9 mouse cellular contexts compared by ENCODE assay signal in genomic region chr11:59297941-59298340, GRCm38 (mm10). TPM values are rescaled to one million over a fixed set of nuclear protein-coding genes. Genes with fewer than 3 reads are reported as not detected.
DNase-seq lines count a peak whose midpoint lies in the region; ATAC-seq and TF ChIP-seq lines count a peak whose summit lies in the region.
"Had no signal": no experiment of that assay in that cellular context is flagged by ENCODE, and none has a peak within 500 bp of the region (broad histone marks: within the 10 kb centered on the region; RNA-seq: fewer than 3 reads in every experiment).

No protein-coding gene starts in this region.

- H3K4me2 ChIP-seq in limb, embryonic 11.5 days (ENCODE audit: low read depth, severe bottlenecking), result no peak overlapping the region
- no peak overlapping the region for H3K4me2 ChIP-seq in hindbrain, embryonic 16.5 days (ENCODE audit: low read length)
- H3K4me2 ChIP-seq: limb, embryonic 12.5 days had no signal

- H3K9ac ChIP-seq in limb, embryonic 11.5 days (ENCODE audit: low read length), result no peak overlapping the region
- 0 out of 2 replicates have a peak overlapping the region, but pooled peaks have one; percentile 7 for H3K9ac ChIP-seq in hindbrain, embryonic 16.5 days (ENCODE audit: low read depth, low read length)
- H3K9ac ChIP-seq: limb, embryonic 12.5 days had no signal

- WGBS in limb, embryonic 11.5 days, result 18% methylated on average over 7 of the region's 7 CpGs
- WGBS in limb, embryonic 10.5 days, result 22% methylated on average over 7 of the region's 7 CpGs
- 25% methylated on average over 7 of the region's 7 CpGs for WGBS in hindbrain, embryonic 16.5 days

- peak; percentile 36 for DNase-seq in adrenal gland, adult 2 months
- DNase-seq in adrenal gland, postnatal 25 days, result no peak
- DNase-seq in limb, embryonic 11.5 days (ENCODE audit: low spot score), result peak; percentile 68
- no peak for DNase-seq in limb, embryonic 10.5 days (ENCODE audit: low spot score)
- DNase-seq in brain, embryonic 14.5 days (ENCODE audit: low read depth), result peak; percentile 83
- DNase-seq in lung, postnatal 4 days, result peak; percentile 48 to 72
- DNase-seq in gastrocnemius, adult 8-10 months (ENCODE audit: low spot score in 2 of 2), result no peak

- H3K36me3 ChIP-seq in limb, embryonic 11.5 days (ENCODE audit: control insufficient read depth, insufficient read depth, low read length), result no peaks in the 10 kb centered on the region
- no peaks in the 10 kb centered on the region for H3K36me3 ChIP-seq in limb, embryonic 10.5 days
- no peaks in the 10 kb centered on the region for H3K36me3 ChIP-seq in hindbrain, embryonic 16.5 days (ENCODE audit: control insufficient read depth, insufficient read depth, low read length)
- H3K36me3 ChIP-seq: limb, embryonic 12.5 days had no signal

- H3K27me3 ChIP-seq in limb, embryonic 11.5 days (ENCODE audit: control insufficient read depth, insufficient read depth, low read length), result peaks cover 13% of the 10 kb centered on the region
- peaks cover 84% of the 10 kb centered on the region for H3K27me3 ChIP-seq in limb, embryonic 10.5 days (ENCODE audit: low read depth, poor library complexity, severe bottlenecking)
- peaks cover 14% of the 10 kb centered on the region; the same call in 1 of the 2 replicates for H3K27me3 ChIP-seq in hindbrain, embryonic 16.5 days (replicated peaks; ENCODE audit: control insufficient read depth, insufficient read depth, low read length)

- TF ChIP-seq CTCF in brain, embryonic 14.5 days (IDR thresholded peaks at IDR 0.05; ENCODE audit: borderline replicate concordance, extremely low read depth, insufficient read depth, insufficient read length), result peak; percentile 76; the same call in 1 of the 2 replicates

- TF ChIP-seq POLR2A in brain, embryonic 14.5 days (IDR thresholded peaks at IDR 0.05; ENCODE audit: borderline replicate concordance, extremely low read depth, insufficient read depth, insufficient read length, poor library complexity, severe bottlenecking), result no peak

- H3K4me1 ChIP-seq in limb, embryonic 11.5 days (ENCODE audit: control insufficient read depth, insufficient read depth, low read length), result no peaks in the 10 kb centered on the region
- H3K4me1 ChIP-seq in limb, embryonic 10.5 days, result no peaks in the 10 kb centered on the region
- H3K4me1 ChIP-seq in hindbrain, embryonic 16.5 days (ENCODE audit: control insufficient read depth, insufficient read depth, low read depth, low read length), result no peaks in the 10 kb centered on the region
- H3K4me1 ChIP-seq: limb, embryonic 12.5 days had no signal

- H3K4me3 ChIP-seq in limb, embryonic 11.5 days (ENCODE audit: low read depth, low read length), result no peak overlapping the region
- no peak overlapping the region for H3K4me3 ChIP-seq in limb, embryonic 10.5 days
- H3K4me3 ChIP-seq in hindbrain, embryonic 16.5 days (ENCODE audit: low read length), result no peak overlapping the region
- H3K4me3 ChIP-seq: limb, embryonic 12.5 days had no signal

- no peaks in the 10 kb centered on the region for H3K9me3 ChIP-seq in limb, embryonic 11.5 days (ENCODE audit: control insufficient read depth, low read length)
- H3K9me3 ChIP-seq in limb, embryonic 10.5 days (replicated peaks), result no peaks in the 10 kb centered on the region
- H3K9me3 ChIP-seq in hindbrain, embryonic 16.5 days (ENCODE audit: control insufficient read depth, low read length), result no peaks in the 10 kb centered on the region
- H3K9me3 ChIP-seq: limb, embryonic 12.5 days had no signal

- H3K27ac ChIP-seq in limb, embryonic 11.5 days (replicated peaks; ENCODE audit: low read depth, low read length), result no peak overlapping the region
- no peak overlapping the region for H3K27ac ChIP-seq in limb, embryonic 10.5 days
- H3K27ac ChIP-seq in hindbrain, embryonic 16.5 days (ENCODE audit: low read depth, low read length), result no peak overlapping the region
- H3K27ac ChIP-seq: limb, embryonic 12.5 days had no signal

- ATAC-seq in limb, embryonic 11.5 days (ENCODE audit: insufficient number of reproducible peaks, low FRiP score, low TSS enrichment, low read depth), result no peak
- no peak for ATAC-seq in hindbrain, embryonic 16.5 days

RNA-seq across cellular contexts. Expression of gene Wnt3a, which starts 7.4 kb away (rescaled TPM):
- total RNA-seq in adrenal gland, adult 2 months (2021), result not detected
- polyA plus RNA-seq in adrenal gland, adult 2 months (2012; rRNA removed), result not detected in 2 replicates
- total RNA-seq in adrenal gland, postnatal 25 days (2021), result not detected in 2 replicates
- 0.07 and 0.28 TPM in 2 replicates for polyA plus RNA-seq in limb, embryonic 11.5 days (2014; fragmentation: Nextera tagmentation; extraction: Ambion mirVana)
- 0.14 and 0.53 TPM in 2 replicates for polyA plus RNA-seq in limb, embryonic 10.5 days (2016; fragmentation: Nextera tagmentation; extraction: Ambion mirVana)
- polyA plus RNA-seq in brain, embryonic 14.5 days (2012; rRNA removed), result 0.50 and 1.1 TPM in 2 replicates
- polyA plus RNA-seq in hindbrain, embryonic 16.5 days (2015; fragmentation: Nextera tagmentation; extraction: Ambion mirVana), result 0.45 and 0.77 TPM in 2 replicates
- not detected for total RNA-seq in gastrocnemius, adult 8-10 months (2022)

RNA-seq across cellular contexts. Expression of gene Wnt9a, which starts 8.8 kb away (rescaled TPM):
- total RNA-seq in adrenal gland, adult 2 months (2021), result 1 to 10 TPM in 1 of 2 experiments, under 1 TPM in 1; 0.58 to 2.7 TPM
- 2.4 and 2.6 TPM in 2 replicates for polyA plus RNA-seq in adrenal gland, adult 2 months (2012; rRNA removed)
- total RNA-seq in adrenal gland, postnatal 25 days (2021), result 1.00 and 1.1 TPM in 2 replicates
- polyA plus RNA-seq in limb, embryonic 11.5 days (2014; fragmentation: Nextera tagmentation; extraction: Ambion mirVana), result 1.1 and 1.8 TPM in 2 replicates
- polyA plus RNA-seq in limb, embryonic 10.5 days (2016; fragmentation: Nextera tagmentation; extraction: Ambion mirVana), result 1.2 and 1.8 TPM in 2 replicates
- 3.2 and 4.5 TPM in 2 replicates for polyA plus RNA-seq in brain, embryonic 14.5 days (2012; rRNA removed)
- polyA plus RNA-seq in hindbrain, embryonic 16.5 days (2015; fragmentation: Nextera tagmentation; extraction: Ambion mirVana), result 3.1 and 3.5 TPM in 2 replicates
- 10 to 100 TPM in 1 of 4 experiments, 1 to 10 TPM in 3; 8.9 to 13.2 (median 9.5) TPM for total RNA-seq in gastrocnemius, adult 8-10 months (2022)

Comparison
In these comparisons a context has a peak if more than half of its experiments do, and no peak if none do; other contexts are left out.
1. DNase-seq: peak in adrenal gland, adult 2 months (single experiment), limb, embryonic 11.5 days (single experiment), brain, embryonic 14.5 days (single experiment) and lung, postnatal 4 days (2 of 2); none in adrenal gland, postnatal 25 days (single experiment), limb, embryonic 10.5 days (single experiment) and gastrocnemius, adult 8-10 months (0 of 2).